Mouse (Mus musculus): ENCODE data around the gene Setd4. TPM values are rescaled to one million over a fixed set of nuclear protein-coding genes. Genes with fewer than 3 reads are reported as not detected.

The Setd4 gene
- total RNA-seq, 2 experiments from 2014 or later = 1.5 TPM

GRCm38 (mm10) chr16:93594448-93594847 is 9.4 kb downstream of the Setd4 start:
- DNase-seq (ENCODE audit: low spot score) = no peak
- intact Hi-C loops (cut with DNase I) = no loop called here

GRCm38 (mm10) chr16:93593406-93593805 is 10.5 kb downstream of the Setd4 start:
- DNase-seq (ENCODE audit: low spot score) = no peak
- intact Hi-C loops (cut with DNase I) = no loop called here

- no peak for DNase-seq (ENCODE audit: low spot score)
- intact Hi-C loops (cut with DNase I) = no loop called here
Measured at GRCm38 (mm10) chr16:93592711-93593110, 11.2 kb downstream of the Setd4 start.

- no peak for DNase-seq (ENCODE audit: low spot score)
- intact Hi-C loops (cut with DNase I) = no loop called here
Measured at GRCm38 (mm10) chr16:93591450-93592430, 12.1 kb downstream of the Setd4 start.

GRCm38 (mm10) chr16:93590915-93591314 is 12.9 kb downstream of the Setd4 start:
- intact Hi-C loops (cut with DNase I) = no loop called here
- no peak for DNase-seq (ENCODE audit: low spot score)

- intact Hi-C loops (cut with DNase I) = no loop called here
- no peak for DNase-seq (ENCODE audit: low spot score)
Measured at GRCm38 (mm10) chr16:93588281-93588680, 15.6 kb downstream of the Setd4 start.

GRCm38 (mm10) chr16:93586382-93586781 is 17.5 kb downstream of the Setd4 start:
- intact Hi-C loops (cut with DNase I) = no loop called here
- DNase-seq (ENCODE audit: low spot score) = no peak

- intact Hi-C loops (cut with DNase I) = no loop called here
- no peak for DNase-seq (ENCODE audit: low spot score)
Measured at GRCm38 (mm10) chr16:93585703-93586205, 18.1 kb downstream of the Setd4 start.

GRCm38 (mm10) chr16:93584976-93585702 is 18.7 kb downstream of the Setd4 start:
- intact Hi-C loops (cut with DNase I) = no loop called here

GRCm38 (mm10) chr16:93581125-93581524 is 22.7 kb downstream of the Setd4 start:
- DNase-seq (ENCODE audit: low spot score) = no peak

More at GRCm38 (mm10) chr16:93584976-93585702, 18.7 kb downstream of the Setd4 start:
- DNase-seq (ENCODE audit: low spot score) = no peak

GRCm38 (mm10) chr16:93578346-93579005 is 25.4 kb downstream of the Setd4 start:
- intact Hi-C loops (cut with DNase I) = no loop called here
- no peak for DNase-seq (ENCODE audit: low spot score)

More at GRCm38 (mm10) chr16:93581125-93581524, 22.7 kb downstream of the Setd4 start:
- intact Hi-C loops (cut with DNase I) = no loop called here

GRCm38 (mm10) chr16:93576412-93577082 is 27.3 kb downstream of the Setd4 start:
- no peak for DNase-seq (ENCODE audit: low spot score)
- intact Hi-C loops (cut with DNase I) = no loop called here

GRCm38 (mm10) chr16:93575574-93575973 is 28.3 kb downstream of the Setd4 start:
- no peak for DNase-seq (ENCODE audit: low spot score)
- intact Hi-C loops (cut with DNase I) = no loop called here

GRCm38 (mm10) chr16:93574521-93575191 is 29.2 kb downstream of the Setd4 start:
- intact Hi-C loops (cut with DNase I) = no loop called here
- DNase-seq (ENCODE audit: low spot score) = no peak

- DNase-seq (ENCODE audit: low spot score) = no peak
- intact Hi-C loops (cut with DNase I) = no loop called here
Measured at GRCm38 (mm10) chr16:93573434-93573833, 30.4 kb downstream of the Setd4 start.

- DNase-seq (ENCODE audit: low spot score) = no peak
- intact Hi-C loops (cut with DNase I) = no loop called here
Measured at GRCm38 (mm10) chr16:93572383-93572782, 31.5 kb downstream of the Setd4 start.

- intact Hi-C loops (cut with DNase I) = no loop called here
- no peak for DNase-seq (ENCODE audit: low spot score)
Measured at GRCm38 (mm10) chr16:93558499-93558898, 45.4 kb downstream of the Setd4 start.

- no peak for DNase-seq (ENCODE audit: low spot score)
- intact Hi-C loops (cut with DNase I) = no loop called here
Measured at GRCm38 (mm10) chr16:93557646-93558045, 46.2 kb downstream of the Setd4 start.

Measured in heart, postnatal 25 days (tissue).